Mouse (Mus musculus): ENCODE results near the gene Cfap20.

- TF ChIP-seq POLR2A (IDR thresholded peaks at IDR 0.05; ENCODE audit: borderline replicate concordance, control insufficient read depth, low read depth, low read length) (no peak), CTCF (IDR thresholded peaks at IDR 0.05; ENCODE audit: control insufficient read depth, insufficient read depth, low read length) (no peak)
These were observed 436 bp downstream of the Cfap20 start for GRCm38 (mm10) chr8:95434233-95434632.
